Mouse (Mus musculus) erythroid progenitor cell, adult 5-6 weeks (primary cell): Measurements from ENCODE around the gene Cracr2b. TPM values are rescaled to one million over a fixed set of nuclear protein-coding genes. Genes with fewer than 3 reads are reported as not detected.

ENCODE experiments used
- ATAC-seq: replicated peaks from 2 replicates; pipeline ENCODE4 v1.8.0; 2016; ENCODE audit warnings: moderate number of reproducible peaks, mild to moderate bottlenecking, moderate TSS enrichment, inconsistent platforms; ENCODE audit not compliant: poor library complexity, low FRiP score, severe bottlenecking
- total RNA-seq, 2 experiments: library from RNA; stranded (forward) in 1 of 2; stranded (reverse) in 1 of 2; fragments of 150-400 nt in 1 of 2; fragments of 186-747, 209-891 nt in 1 of 2; gene quantifications; 2 replicates each; pipeline versions ENCODE4 v1.2.3 to v1.2.4; 2015 to 2017; ENCODE audit warnings: low replicate concordance in 2 of 2

Gene Cracr2b
- total RNA-seq, 2 experiments from 2014 or later, result 3.3 TPM; not detected in 1

DNA sequence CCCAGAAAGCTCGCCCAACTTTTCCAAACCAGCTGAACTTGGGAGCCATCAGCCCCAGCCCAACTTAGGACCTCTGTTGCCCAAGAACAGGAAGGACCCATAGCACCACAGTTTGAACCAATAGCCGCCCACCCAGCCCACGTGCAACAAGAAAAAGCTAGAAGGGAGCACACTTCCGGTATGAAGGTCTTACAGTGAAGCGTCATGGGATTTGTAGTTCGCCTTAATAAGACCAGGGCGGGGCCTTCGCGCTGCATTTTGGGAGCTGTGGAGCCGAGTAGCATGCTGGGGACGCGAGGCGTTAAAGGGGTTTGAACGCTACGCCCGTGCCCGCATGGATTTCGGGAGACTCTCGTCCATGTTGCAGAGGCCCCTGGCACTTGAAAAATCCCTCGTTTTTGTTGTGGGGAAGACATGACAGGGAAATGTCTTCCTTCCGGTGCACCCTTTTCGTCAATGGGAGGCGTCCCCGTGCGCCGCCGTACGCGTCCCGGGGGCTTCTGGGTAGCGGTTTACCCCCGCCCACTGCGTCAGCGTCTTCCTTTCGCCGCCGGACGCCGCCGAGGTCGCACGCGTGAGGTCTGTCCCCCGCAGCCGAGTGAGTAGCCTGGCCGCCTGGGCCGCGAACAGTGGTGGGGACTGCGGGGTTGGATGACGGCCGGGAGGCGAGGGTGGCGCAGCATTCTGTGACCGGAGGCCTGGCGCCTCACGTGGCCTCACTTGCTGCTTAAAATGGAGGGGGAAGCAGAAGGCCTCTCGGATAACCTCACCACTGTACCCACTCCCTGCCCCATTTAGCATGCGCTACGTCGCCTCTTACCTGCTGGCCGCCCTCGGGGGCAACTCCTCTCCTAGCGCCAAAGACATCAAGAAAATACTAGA lies 13.5 kb upstream of the Cracr2b start, which contains the start of gene Rplp2:
Gene Rplp2 (plus strand): TSS at position 261 of the 882 bp plus-strand sequence.
- ATAC-seq, result peak; percentile 88

DNA sequence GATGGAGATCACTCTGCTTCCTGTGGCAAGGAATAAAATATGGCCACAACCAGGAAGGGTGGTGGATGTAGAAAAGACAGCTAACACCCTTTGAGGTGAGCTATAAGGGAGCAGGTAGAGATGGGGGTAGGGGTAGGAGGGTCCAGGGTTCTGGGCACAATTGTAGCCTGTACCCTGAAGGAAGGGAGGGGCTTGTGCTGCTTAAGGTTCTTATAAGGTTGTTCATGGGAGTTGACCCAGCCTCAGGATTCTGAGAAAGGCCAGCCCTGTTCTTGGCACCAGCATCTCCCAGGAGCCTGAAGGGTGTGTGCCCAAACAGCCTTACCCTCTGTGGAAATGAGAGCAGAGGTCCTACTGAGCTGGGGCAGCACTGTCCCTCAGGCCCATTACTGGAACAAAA lies 9.0 kb upstream of the Cracr2b start:
- no peak for ATAC-seq

DNA sequence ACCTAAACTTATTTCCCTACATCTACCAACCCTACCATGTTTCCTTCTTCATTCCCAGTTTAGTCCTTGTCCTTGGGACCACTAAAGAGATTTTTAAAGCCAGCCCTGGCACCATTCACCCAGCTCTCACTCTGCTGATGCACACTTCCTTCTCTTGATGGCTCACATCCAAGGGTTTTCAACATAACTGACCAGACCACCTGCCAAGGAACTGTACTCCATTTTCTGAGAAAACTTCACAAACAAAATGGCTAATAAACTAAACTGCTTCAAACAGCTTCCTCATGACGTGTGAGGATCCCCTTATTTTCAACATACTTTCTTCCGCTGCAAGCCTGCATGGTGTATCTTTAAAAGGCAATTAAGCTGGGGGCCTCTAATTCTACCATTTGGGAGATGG lies 7.3 kb upstream of the Cracr2b start:
- ATAC-seq, result no peak

DNA sequence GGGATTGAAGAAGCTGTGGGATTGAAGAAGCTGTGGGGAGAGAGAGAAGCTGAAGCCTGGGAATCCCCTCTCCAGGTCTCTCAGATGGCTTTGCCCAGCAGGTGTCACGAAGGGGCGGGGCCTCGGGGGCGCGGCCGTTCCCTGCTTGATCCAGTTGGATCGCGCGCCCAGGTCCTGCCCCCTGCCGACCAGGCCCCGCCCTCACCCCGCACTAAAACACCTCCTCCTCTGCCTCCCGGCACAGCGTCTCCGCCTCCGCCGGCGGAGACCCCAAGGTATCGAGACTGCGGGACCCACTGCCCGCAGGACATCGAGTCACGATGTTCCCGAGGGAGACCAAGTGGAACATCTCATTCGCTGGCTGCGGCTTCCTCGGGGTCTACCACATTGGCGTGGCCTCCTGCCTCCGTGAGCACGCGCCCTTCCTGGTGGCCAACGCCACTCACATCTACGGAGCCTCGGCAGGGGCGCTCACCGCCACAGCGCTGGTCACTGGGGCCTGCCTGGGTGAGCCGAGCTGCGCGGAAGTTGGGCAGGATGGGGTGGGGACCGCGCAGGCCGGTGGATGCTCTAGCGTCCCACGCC lies 5.8 kb upstream of the Cracr2b start, which contains the start of gene Pnpla2:
Gene Pnpla2 (plus strand): TSS at position 232 of the 585 bp plus-strand sequence.
- ATAC-seq, result peak; percentile 87

DNA sequence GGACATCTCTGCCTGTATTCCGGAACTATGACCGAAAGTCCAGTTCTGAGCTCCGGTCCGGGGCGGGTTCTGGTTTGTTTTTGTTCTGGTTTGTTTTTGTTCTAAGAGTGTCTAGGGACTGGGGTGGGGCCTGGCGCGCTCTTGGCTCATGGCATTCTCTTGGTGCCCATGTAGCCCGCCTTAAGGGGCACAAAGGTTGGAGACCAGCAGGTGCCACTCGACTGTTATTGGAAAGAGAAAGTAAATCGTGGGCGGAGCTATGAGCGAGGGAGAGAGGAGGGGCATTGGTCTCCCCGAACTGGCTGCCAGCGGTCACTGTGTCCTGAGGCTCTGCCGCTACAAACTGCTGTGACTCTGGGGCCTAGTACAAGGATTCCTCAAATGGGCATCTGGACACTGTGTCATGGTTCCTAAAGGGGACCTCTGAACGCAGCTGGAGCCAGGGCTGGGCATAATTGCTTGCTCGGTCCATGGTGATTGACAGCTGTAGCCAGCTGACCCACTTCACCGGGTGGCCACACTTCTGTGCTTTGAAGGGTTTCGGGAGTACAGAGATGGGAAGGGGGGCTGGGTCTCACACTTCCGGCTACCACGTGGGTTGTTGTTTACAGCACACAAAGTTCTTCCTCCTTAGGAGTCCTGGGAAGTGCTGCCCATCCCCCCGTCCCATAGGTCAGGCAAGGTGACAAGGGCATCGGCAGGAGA lies 5.1 kb upstream of the Cracr2b start:
- ATAC-seq, result peak; percentile 73

DNA sequence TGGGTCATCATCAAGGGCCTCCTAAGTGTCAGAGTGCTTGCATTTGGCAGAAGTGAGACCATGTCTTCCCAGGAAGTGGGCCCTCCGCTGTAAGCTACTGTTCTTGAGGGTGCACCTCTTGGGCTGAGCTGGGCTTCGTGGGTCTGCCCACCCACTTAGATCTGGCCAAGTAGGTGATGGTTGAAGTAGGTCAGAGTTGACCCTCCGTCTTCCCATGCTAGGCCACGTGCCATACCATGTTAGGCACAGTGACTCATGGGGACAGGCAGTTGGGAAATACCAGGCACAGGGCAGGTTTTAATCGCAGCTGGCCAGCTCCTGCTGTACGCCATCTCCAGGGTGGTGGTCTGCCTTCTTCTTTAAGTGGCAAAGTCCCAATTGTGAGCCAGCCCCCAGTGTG lies 4.2 kb upstream of the Cracr2b start:
- ATAC-seq, result no peak

DNA sequence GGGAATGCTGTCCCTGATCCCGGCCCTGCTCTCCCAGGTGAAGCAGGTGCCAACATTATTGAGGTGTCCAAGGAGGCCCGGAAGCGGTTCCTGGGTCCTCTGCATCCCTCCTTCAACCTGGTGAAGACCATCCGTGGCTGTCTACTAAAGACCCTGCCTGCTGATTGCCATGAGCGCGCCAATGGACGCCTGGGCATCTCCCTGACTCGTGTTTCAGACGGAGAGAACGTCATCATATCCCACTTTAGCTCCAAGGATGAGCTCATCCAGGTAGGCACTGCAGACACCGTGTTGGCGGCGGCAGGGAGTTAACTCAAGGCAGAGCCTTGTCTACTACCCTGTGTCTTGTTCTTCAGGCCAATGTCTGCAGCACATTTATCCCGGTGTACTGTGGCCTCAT lies 3.7 kb upstream of the Cracr2b start:
- no peak for ATAC-seq

DNA sequence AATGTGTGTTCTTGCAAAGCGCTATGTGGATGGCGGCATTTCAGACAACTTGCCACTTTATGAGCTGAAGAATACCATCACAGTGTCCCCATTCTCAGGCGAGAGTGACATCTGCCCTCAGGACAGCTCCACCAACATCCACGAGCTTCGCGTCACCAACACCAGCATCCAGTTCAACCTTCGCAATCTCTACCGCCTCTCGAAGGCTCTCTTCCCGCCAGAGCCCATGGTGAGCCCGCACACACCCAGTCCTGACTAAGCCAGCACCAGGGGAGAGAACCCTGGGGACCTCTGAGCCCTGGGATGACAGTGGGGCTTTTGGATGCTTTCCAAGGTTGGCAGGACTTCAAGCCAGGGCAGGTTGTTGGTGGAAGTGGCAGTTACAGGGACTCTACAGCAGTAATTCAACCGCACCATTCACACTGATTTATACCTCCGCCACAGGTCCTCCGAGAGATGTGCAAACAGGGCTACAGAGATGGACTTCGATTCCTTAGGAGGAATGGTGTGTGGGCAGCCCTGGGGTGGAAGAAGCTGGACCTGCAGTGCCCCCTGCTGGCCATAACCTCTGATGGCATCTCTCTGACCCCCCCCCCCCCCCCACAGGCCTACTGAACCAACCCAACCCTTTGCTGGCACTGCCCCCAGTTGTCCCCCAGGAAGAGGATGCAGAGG lies 2.8 kb upstream of the Cracr2b start:
- ATAC-seq, result no peak

DNA sequence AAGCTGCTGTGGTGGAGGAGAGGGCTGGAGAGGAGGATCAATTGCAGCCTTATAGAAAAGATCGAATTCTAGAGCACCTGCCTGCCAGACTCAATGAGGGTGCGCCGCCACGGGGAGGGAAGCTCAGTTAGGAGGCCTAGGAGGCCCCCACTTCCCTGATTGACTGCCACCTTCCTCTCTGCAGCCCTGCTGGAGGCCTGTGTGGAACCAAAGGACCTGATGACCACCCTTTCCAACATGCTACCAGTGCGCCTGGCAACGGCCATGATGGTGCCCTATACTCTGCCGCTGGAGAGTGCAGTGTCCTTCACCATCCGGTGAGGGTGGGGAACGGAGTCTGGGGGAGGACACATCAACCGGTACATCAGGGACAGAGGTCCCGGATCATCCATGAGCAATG lies 2.2 kb upstream of the Cracr2b start:
- no peak for ATAC-seq

DNA sequence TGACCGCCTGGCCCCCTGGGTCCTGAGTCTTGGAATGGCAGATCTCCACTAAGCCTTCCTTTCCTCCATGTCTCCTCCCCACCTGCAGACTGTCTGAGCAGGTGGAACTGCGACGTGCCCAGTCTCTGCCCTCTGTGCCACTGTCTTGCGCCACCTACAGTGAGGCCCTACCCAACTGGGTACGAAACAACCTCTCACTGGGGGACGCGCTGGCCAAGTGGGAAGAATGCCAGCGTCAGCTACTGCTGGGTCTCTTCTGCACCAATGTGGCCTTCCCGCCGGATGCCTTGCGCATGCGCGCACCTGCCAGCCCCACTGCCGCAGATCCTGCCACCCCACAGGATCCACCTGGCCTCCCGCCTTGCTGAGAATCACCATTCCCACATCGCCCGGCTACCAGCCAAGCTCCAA lies 1.6 kb upstream of the Cracr2b start:
- no peak for ATAC-seq

DNA sequence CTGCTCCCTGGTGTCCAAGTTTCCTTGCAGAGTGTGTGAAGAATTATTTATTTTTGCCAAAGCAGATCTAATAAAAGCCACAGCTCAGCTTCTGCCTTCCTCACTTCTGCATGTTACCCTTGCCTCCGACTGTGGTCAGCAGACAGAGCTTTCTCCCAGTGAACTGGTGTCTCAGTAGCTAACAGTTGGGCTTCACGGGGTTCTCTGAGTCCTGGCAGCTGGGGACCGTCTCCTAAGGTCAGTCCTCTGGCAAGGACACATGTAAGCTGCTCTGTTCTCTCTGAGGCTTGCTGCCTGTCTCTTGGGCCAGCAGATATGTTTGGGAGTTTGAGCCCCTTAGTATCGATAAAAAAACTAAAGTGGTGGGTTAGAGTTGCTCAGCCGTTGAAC lies 898 bp upstream of the Cracr2b start:
- ATAC-seq, result no peak

DNA sequence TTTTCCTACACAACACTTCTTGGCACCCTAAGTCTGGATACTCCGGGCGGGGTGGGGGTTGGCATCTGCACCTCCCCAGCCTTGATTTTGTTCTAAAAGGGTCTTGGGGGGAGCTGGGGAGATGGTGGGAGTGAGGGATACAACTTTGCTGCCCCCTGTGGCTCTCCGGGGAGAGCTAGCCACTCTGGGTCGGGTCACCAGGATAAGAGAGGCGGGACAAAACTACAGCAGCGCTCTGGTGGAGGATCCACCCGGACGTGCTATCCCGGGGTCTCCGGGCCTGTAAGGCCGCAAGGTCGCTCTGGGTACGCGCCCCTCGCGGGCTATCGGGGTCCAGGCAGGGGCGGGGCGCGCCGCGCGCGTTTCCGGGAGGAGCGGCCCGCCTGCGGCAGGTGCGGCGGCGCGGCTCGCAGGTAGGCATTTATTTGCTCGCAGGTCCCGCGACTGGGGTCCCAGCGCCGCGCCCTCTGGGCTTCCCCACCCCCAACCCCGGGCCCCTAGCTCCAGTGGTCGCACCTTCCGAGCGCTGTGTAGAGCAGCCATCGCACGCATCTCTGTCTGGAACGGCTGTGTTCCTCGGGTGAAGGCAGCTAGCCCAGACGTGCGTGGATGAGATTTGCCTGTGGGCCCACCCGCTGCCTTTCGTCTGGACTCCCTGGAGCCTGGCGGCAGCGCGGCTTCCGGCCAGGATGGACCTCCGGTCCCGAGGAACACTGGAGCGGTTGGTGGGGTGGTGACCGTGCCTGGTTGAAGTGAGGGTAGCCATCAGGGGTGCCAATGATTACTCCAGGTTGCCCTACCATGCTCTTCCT lies 833 bp downstream of the Cracr2b start:
- no peak for ATAC-seq

DNA sequence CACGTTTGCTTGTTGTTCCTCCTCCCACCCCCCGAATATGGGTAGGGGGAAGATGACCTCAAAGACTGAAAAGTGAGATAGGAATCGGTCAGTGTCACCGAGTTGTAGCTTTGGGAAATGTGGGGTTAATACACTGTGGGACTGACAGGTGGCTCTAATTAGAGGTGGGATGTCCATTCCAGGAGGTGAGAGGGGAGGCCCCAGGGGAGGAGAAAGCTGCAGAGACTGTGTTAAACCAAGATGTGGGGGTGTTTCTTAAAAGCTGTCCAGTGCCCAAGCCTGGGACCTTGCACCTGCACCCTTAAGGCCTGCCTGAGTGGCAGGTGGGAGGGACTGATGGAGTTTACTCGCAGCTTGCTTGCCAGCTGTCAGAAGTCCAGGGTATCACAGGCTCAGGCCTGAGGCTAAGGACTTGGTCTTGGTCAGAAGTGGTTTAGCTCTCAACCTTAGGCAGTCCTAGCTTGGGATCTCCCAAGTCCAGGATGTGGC lies 1.5 kb downstream of the Cracr2b start:
- no peak for ATAC-seq

DNA sequence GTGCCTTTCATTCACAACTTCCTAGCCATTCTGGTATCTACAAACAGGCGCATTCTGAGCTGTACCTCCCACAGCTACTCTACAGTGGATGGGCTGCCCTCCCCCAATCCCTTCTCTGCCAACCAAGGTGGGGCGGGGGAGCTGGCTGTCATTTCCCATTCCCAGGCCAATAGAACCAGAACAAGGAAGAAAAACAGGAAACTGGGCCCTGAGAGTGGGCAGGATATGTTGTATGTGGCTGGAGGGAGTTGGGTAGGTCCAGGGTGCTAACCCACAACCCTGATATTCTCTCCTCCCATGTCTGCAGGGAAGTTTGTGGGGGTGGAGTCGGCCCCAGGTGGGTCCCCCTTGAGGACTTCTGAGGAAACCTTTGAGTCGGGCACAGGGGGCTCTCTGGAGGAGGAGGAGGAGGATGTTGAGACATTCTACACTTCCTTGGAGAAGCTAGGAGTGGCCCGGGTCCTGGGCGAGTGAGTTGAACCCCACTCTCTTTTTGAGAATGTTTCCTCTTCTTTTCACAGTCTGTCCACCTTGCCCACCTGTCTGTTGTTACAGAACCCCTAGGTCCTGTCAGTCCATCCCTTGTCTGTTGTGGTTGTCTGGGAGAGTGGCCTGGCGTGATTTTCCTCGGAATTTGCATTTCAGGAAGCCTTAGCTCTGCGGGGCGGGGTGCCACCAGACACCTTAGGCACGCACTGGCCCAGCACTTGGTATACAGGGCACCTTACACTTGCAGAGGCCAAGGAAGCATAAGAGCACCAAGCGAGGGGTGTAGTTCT lies 3.1 kb downstream of the Cracr2b start:
- no peak for ATAC-seq

DNA sequence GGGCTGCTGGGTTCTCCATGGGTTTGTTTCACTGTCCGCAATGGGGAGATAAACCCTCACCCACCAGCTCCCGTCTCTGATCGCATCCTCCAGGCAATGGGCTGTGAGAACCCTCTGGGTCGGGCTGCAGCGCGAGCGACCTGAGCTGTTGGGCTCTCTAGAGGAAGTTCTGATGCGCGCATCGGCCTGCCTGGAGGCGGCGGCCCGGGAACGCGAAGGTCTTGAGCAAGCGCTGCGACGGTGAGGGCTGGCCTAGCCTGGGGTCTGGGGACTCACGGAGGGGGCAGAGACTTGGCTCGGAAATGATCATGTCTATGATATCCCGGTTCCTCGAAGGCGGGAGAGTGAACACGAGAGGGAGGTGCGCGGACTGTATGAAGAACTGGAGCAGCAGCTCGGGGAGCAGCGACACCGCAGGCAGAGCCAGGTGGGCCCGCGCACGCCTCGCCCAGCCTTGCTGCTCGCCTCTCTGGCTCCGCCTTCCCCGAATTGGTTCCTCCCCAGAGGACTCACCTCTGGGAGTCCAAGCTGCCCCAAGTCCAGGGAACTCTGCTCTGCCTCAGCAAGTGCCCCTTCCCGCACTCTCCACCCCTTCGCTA lies 3.8 kb downstream of the Cracr2b start:
- no peak for ATAC-seq

DNA sequence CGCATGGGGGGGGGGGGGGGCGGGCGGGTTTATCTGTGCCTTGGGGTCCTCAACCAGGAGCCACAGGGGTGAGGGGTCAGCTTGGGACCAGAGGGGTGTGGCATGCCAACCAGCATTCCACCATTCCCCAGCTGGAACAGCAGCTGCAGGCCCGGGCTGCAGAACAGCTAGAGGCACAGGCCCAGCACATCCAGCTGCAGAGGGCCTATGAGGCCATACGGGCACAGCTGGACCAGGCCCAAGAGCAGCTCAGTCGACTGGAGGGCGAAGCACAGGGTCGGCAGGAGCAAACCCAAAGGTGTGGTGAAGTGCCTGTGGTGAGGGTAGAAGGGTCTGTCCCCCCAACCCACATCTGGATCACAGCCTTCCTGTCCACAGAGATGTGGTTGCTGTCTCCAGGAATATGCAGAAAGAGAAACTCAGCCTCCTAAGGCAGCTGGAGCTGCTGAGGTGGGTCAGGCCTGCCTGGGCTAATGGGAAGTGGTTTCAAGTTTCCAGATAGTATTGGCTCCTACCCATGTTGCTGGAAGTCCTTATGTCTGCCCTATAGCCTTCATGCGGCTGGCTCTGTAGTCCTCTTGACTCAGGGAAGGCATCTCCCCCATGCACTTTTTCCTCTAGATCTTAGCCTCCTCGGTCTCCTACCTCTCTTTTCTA lies 4.6 kb downstream of the Cracr2b start:
- ATAC-seq, result no peak

DNA sequence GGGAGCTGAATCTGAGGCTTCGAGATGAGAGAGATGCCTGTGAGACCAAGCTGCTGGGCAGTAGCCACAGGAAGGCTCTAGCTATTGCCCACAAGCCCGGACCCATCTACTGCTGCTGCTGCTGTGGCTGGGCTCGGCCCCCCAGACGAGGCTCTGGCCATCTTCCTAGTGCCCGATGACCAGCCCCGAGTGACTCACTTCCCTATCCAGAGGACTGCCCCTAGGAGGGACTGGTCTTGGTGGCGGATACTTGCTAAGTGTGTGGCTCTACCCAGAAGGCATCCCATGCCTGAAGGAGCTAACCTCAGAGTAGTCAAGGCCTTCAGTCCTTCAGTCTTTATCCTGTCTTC lies 5.1 kb downstream of the Cracr2b start:
- ATAC-seq, result no peak
